Mouse (Mus musculus) adrenal gland, adult 2 months (tissue): ENCODE results near the gene Clip4. TPM values are rescaled to one million over a fixed set of nuclear protein-coding genes. Genes with fewer than 3 reads are reported as not detected.

Experiments
- DNase-seq: peaks from one replicate; pipeline ENCODE4 v3.0.0; 2021
- polyA plus RNA-seq: library from polyadenylated mRNA; depleted of rRNA; stranded (reverse); fragments of >200 nt; gene quantifications from 2 replicates; pipeline ENCODE4 v1.2.3, GENCODE M21; 2012; rRNA removed
- total RNA-seq, 2 experiments: library from RNA; stranded (reverse); gene quantifications; 2 replicates each; pipeline ENCODE4 v1.2.3; 2021

The Clip4 gene
- total and polyA plus RNA-seq, 3 experiments = 3.0 to 28.6 (median 14.1) TPM

DNA sequence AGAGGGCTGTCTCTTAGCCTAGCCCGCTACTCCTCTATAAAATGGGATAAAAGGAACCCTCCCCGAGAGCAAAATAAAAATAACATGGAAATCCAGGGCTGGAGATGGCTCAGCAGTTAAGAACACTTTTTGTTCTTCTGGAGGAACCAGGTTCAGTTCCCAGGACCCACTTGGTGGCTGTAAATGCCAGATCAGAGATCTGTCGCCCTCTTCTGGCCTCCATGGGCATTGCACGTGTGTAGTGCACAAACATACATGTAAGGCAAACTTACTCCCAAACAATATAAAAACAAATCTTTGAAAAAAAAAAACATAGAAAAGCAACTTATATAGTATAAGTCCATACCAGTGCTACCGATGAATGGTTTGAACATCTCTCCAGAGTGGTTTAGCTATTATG, 104.7 kb downstream of the Clip4 start:
- DNase-seq = no peak

GRCm38 (mm10) chr17:71874077-71874476, 105.8 kb downstream of the Clip4 start:
- DNase-seq = peak; percentile 60

GRCm38 (mm10) chr17:71874795-71875194, 106.5 kb downstream of the Clip4 start:
- DNase-seq = no peak

- DNase-seq = no peak
Observed at GRCm38 (mm10) chr17:71875492-71875891, 107.2 kb downstream of the Clip4 start.

GRCm38 (mm10) chr17:71881369-71881768, 113.1 kb downstream of the Clip4 start:
- no peak for DNase-seq

GRCm38 (mm10) chr17:71909107-71909506, 140.8 kb downstream of the Clip4 start:
- peak; percentile 19 for DNase-seq

DNA sequence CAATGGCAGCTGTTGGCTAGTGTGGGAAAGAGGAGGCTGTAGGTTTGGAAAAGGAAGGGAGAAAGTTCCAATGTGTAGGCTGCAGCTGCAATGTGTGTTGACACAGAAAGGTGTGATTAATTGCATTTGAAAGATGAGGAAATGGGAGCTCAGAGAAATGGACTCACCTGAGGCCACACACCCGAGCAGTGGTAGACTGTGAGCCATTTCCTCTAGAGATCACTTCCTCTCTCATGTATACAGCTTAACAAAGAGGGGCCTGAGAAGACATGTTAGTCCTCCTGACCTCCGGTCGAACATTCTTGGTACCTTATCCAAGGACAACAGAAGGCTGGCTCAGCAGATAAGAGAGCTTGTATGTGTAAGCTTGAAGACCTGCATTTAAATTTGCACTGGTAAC, 144.9 kb downstream of the Clip4 start:
- no peak for DNase-seq

Other genes starting within 250 kb of the Clip4 start
- 1 to 10 TPM; 1.1 to 1.6 TPM for gene Ndc80, start 241.6 kb upstream of the Clip4 start, total RNA-seq
- gene Ndc80, start 241.6 kb upstream of the Clip4 start, polyA plus RNA-seq = not detected in 2 replicates
- gene Spdya, start 216.4 kb upstream of the Clip4 start, total RNA-seq = under 1 TPM; 0.40 to 0.69 TPM
- not detected in 2 replicates for gene Spdya, start 216.4 kb upstream of the Clip4 start, polyA plus RNA-seq
- 10 to 100 TPM; 39.7 to 86.2 TPM for gene Wdr43, start 152.6 kb upstream of the Clip4 start, total RNA-seq
- gene Wdr43, start 152.6 kb upstream of the Clip4 start, polyA plus RNA-seq = 2.7 and 3.7 TPM in 2 replicates
- under 1 TPM in 1 of 2 experiments, not detected in 1; 0.07 TPM for gene Togaram2, start 95.2 kb upstream of the Clip4 start, total RNA-seq
- 0.08 TPM in 1 of 2 replicates, not detected in the other for gene Togaram2, start 95.2 kb upstream of the Clip4 start, polyA plus RNA-seq
- gene Pcare, start 15.6 kb upstream of the Clip4 start, total RNA-seq = not detected
- not detected in 2 replicates for gene Pcare, start 15.6 kb upstream of the Clip4 start, polyA plus RNA-seq